Mouse (Mus musculus) adrenal gland, postnatal 36 days (tissue): Measurements from ENCODE around the gene Ddt. TPM values are rescaled to one million over a fixed set of nuclear protein-coding genes. Genes with fewer than 3 reads are reported as not detected.
"Not testable (repeated sequence)": the region's sequence is repeated elsewhere in the genome, so short reads cannot be mapped to it uniquely, and the experiment has no call there.

ENCODE experiments used
- DNase-seq, 2 experiments: peaks; one replicate each; pipeline ENCODE4 v3.0.0; 2021; ENCODE audit warnings: mixed read lengths in 1 of 2
- total RNA-seq, 2 experiments: library from RNA; stranded (reverse); gene quantifications; 2 replicates each; pipeline ENCODE4 v1.2.3; 2021

Ddt gene
- total RNA-seq, 2 experiments from 2014 or later: 107 to 161 TPM

GRCm38 (mm10) chr10:75774102-75774501, 888 bp upstream of the Ddt start:
- no peak for DNase-seq

GRCm38 (mm10) chr10:75767756-75768155, 5.5 kb downstream of the Ddt start:
- not testable (repeated sequence) for DNase-seq

- DNase-seq: no peak
Measured at GRCm38 (mm10) chr10:75766856-75767255, 6.4 kb downstream of the Ddt start.

DNA sequence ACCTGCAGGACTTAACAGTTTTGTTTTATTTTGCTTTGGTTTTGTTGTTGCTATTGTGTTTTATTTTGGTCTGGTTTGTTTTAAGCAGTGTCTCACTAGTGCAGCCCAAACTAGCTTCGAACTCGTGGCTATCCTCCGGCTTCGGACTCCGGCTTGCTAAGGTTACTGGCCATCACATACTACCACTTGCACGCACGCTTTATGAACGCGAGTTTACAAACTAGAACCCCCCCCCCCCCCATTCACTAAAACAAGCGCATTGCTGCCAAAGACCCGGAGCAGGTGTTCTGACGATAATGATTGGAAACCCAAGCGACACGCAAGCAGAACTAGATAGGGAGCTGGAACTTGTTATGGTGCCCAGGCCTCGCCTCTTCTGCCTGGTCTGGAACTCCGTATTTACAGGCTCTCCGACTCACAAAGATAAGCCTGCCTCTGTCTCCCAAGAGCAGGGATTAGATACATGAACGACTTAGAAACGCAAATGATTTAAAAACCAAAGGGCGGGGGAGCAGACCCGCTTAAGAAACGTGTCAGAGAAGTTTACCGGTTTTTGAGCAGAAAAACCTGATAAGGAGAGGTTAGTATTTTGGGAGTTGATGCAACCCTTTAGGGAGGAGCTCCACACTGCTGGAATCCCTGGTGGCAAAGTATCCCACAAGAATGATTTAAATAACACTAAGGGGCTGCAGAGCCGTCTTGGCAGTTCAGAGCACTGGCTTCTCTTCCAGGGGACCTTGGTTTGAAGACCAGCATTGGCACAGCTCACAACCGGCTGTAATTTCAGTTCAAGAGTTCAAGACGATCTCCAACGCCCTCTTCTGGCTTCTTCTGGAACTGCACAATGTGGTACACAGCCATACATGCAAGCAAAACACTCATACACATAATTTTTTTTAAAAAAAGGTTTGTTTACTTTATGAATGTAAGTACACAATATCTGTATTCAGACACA, 8.4 kb downstream of the Ddt start:
- DNase-seq: peak; percentile 66 to 76

DNA sequence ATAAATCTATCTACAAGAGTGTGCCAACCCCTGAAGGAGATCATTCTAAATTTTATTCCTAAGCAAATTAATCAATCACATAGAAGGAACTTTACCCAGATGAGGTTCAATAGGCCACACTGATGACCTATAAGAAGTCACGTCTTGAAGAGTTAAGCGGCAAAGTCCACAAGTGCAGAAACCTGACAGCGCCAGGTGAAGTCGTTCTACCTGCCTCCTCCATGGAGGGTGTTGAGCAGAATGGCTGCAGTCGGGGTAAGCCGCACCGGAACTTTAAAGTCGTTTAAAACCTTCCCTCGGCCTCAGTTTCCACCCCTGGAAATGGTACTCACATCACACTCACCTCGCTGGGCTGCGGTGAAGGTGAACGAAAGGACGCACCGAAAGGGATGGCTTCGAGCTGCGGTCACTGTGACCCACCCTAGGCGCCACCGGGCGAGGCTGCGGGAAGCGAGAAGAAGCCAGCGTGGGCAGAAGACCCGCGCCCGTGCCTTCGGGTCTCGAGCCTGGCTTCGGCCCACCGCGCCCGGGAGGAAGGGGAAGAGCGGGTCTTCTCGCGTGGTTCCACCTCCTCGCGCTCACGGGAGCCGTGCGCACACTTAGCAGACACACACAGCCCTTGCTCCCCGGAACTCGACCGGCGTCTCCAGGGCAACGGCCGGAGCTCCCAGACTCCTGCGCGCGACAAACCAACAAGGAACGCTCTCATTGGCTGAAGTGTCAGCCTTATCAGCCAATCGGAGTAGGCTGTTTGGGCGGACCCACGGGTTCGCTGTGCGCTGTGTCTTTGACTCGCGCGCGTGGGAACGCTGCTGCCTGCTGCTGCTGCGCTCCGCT, 9.3 kb downstream of the Ddt start, which contains the start of gene Cabin1:
TSS of gene Cabin1 (minus strand) at position 660 of the 837 bp plus-strand sequence.
- DNase-seq: peak; percentile 97 to 98

- no peak for DNase-seq
Measured at GRCm38 (mm10) chr10:75762413-75762812, 10.8 kb downstream of the Ddt start.

GRCm38 (mm10) chr10:75760311-75760710, 12.9 kb downstream of the Ddt start:
- no peak for DNase-seq

- no peak for DNase-seq
Measured at GRCm38 (mm10) chr10:75756719-75757118, 16.5 kb downstream of the Ddt start.

GRCm38 (mm10) chr10:75744017-75744416, 29.2 kb downstream of the Ddt start:
- peak; percentile 79 to 80 for DNase-seq

GRCm38 (mm10) chr10:75743369-75743768, 29.8 kb downstream of the Ddt start:
- no peak for DNase-seq

- DNase-seq: peak; percentile 27 to 49
Measured at GRCm38 (mm10) chr10:75740866-75741265, 32.3 kb downstream of the Ddt start.

GRCm38 (mm10) chr10:75725449-75725848, 47.8 kb downstream of the Ddt start:
- DNase-seq: no peak

Other genes with a start within 250 kb of the Ddt start
- under 1 TPM; 0.17 to 0.36 TPM for gene Lrrc75b, start 213.1 kb downstream of the Ddt start, total RNA-seq
- not detected for gene Ggt1, start 211.8 kb downstream of the Ddt start, total RNA-seq
- gene Ggt5, start 184.1 kb downstream of the Ddt start, total RNA-seq: 1 to 10 TPM; 6.5 to 6.6 TPM
- 10 to 100 TPM in 1 of 2 experiments, 1 to 10 TPM in 1; 9.7 to 11.0 TPM for gene Susd2, start 129.4 kb downstream of the Ddt start, total RNA-seq
- gene Cabin1, start 9.1 kb downstream of the Ddt start, total RNA-seq: 10 to 100 TPM; 32.9 to 35.1 TPM
- under 1 TPM in 1 of 2 experiments, not detected in 1; 0.53 TPM for gene Gm20441, start 7.5 kb upstream of the Ddt start, total RNA-seq
- 10 to 100 TPM; 14.9 to 28.7 TPM for gene Gstt3, start 8.0 kb upstream of the Ddt start, total RNA-seq
- 10 to 100 TPM; 37.6 to 47.8 TPM for gene Gstt1, start 25.2 kb upstream of the Ddt start, total RNA-seq
- not detected for gene Gstt4, start 49.1 kb upstream of the Ddt start, total RNA-seq
- 10 to 100 TPM; 30.0 to 32.0 TPM for gene Gstt2, start 64.0 kb upstream of the Ddt start, total RNA-seq
- gene Mif, start 86.8 kb upstream of the Ddt start, total RNA-seq: 100 to 1,000 TPM; 313 to 319 TPM
- gene Derl3, start 120.0 kb upstream of the Ddt start, total RNA-seq: 1 to 10 TPM in 1 of 2 experiments, under 1 TPM in 1; 0.93 to 2.8 TPM
- gene Smarcb1, start 148.2 kb upstream of the Ddt start, total RNA-seq: 10 to 100 TPM; 77.5 to 89.1 TPM
- gene Chchd10, start 159.7 kb upstream of the Ddt start, total RNA-seq: 1,000 to 10,000 TPM; 1,047 to 1,196 TPM
- gene Mmp11, start 163.1 kb upstream of the Ddt start, total RNA-seq: 10 to 100 TPM in 1 of 2 experiments, 1 to 10 TPM in 1; 8.6 to 10.1 TPM
- 1 to 10 TPM in 1 of 2 experiments, under 1 TPM in 1; 0.83 to 2.3 TPM for gene Gm867, start 167.3 kb upstream of the Ddt start, total RNA-seq
- not detected for gene Vpreb3, start 169.6 kb upstream of the Ddt start, total RNA-seq
- not detected for gene Gm5134, start 181.1 kb upstream of the Ddt start, total RNA-seq